Mouse (Mus musculus) limb, embryonic 15.5 days (tissue): ENCODE results near the gene Creg1. TPM values are rescaled to one million over a fixed set of nuclear protein-coding genes. Genes with fewer than 3 reads are reported as not detected.
A peak's percentile ranks its signal among the peaks of the same experiment; 100 is the strongest.

ENCODE experiments used
- ATAC-seq: fragments of 200-750 bp; cut with Nextera tagmentation; 2 replicates; pipeline ENCODE4 v1.8.0; 2017; ENCODE audit warnings: low read depth, moderate TSS enrichment; ENCODE audit not compliant: insufficient number of reproducible peaks, low FRiP score, low TSS enrichment
- H3K27ac ChIP-seq: fragments of 300-500 bp; sonication (generic); 2 replicates; pipeline ENCODE4 v1.5.1; 2015; ENCODE audit warnings: moderate library complexity, mild to moderate bottlenecking, inconsistent platforms
- H3K27me3 ChIP-seq: fragments of 300-500 bp; sonication (generic); 2 replicates; pipeline ENCODE4 v1.6.1; 2015; ENCODE audit warnings: inconsistent platforms
- H3K36me3 ChIP-seq: fragments of 300-500 bp; sonication (generic); 2 replicates; pipeline ENCODE4 v1.6.1; 2015; ENCODE audit warnings: inconsistent platforms
- H3K4me1 ChIP-seq: fragments of 300-500 bp; sonication (generic); 2 replicates; pipeline ENCODE4 v1.6.1; 2015; ENCODE audit warnings: inconsistent platforms
- H3K4me2 ChIP-seq: fragments of 300-500 bp; sonication (generic); 2 replicates; pipeline ENCODE4 v1.6.1; 2015; ENCODE audit warnings: mild to moderate bottlenecking, inconsistent platforms
- H3K4me3 ChIP-seq: fragments of 300-500 bp; sonication (generic); 2 replicates; pipeline ENCODE4 v1.5.1; 2015; ENCODE audit warnings: mild to moderate bottlenecking, inconsistent platforms
- H3K9ac ChIP-seq: fragments of 300-500 bp; sonication (generic); 2 replicates; pipeline ENCODE4 v1.6.1; 2015; ENCODE audit warnings: inconsistent platforms
- H3K9me3 ChIP-seq: fragments of 300-500 bp; sonication (generic); 2 replicates; pipeline ENCODE4 v1.6.1; 2016; ENCODE audit warnings: inconsistent platforms
- WGBS: fragments of 180-500 bp; shearing (Covaris S2); methylation state at CpG from one replicate; pipeline ENCODE4 v1.1.7; 2015; 5-methylcytosine and 5-hydroxymethylcytosine counted together
- polyA plus RNA-seq: library from polyadenylated mRNA; unstranded; fragments of >200 nt; fragmentation: Nextera tagmentation; extraction: Ambion mirVana; gene quantifications from 2 replicates; pipeline ENCODE4 v1.2.1, GENCODE M21; 2015

The Creg1 gene
- polyA plus RNA-seq, 1 experiment from 2014 or later: 66.9 TPM

GRCm38 (mm10) chr1:165790461-165791210, 27.1 kb downstream of the Creg1 start:
- no peaks in the 10 kb centered on the region for H3K9me3 ChIP-seq
- 0 out of 2 replicates have a peak, but pooled peaks cover 4% of the 10 kb centered on the region for H3K4me1 ChIP-seq
- H3K9ac ChIP-seq: no peak overlapping the region
- no peak overlapping the region for H3K4me3 ChIP-seq
- H3K27ac ChIP-seq: no peak overlapping the region
- WGBS: 85% methylated on average over 17 of the region's 17 CpGs
- H3K4me2 ChIP-seq: no peak overlapping the region
- peaks cover 7% of the 10 kb centered on the region; the same call in 1 of the 2 replicates for H3K27me3 ChIP-seq
- no peak for ATAC-seq
- H3K36me3 ChIP-seq: no peaks in the 10 kb centered on the region

DNA sequence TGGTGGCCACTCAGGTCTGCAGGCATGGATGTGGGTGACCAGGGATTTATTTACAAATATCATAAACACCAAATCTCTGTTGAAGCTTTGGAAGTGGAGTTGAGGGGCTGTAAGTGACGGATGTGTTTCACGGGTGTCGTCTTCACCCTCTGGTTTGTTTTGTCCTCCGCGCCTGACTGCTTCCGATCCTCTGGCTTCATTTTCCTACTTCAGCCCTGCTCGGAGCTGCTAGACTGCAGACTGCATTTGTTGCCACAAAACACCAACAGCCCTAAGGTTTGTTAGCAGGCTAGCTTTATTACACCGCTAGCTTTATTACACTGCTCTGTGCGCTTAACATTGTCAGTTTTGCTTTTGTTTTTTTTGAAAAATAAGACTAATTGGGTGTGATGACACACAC, 27.9 kb downstream of the Creg1 start:
- 88% methylated on average over 9 of the region's 9 CpGs for WGBS
- no peak overlapping the region for H3K9ac ChIP-seq
- peaks cover 7% of the 10 kb centered on the region; the same call in 1 of the 2 replicates for H3K27me3 ChIP-seq
- no peak overlapping the region for H3K27ac ChIP-seq
- H3K4me3 ChIP-seq: no peak overlapping the region
- no peaks in the 10 kb centered on the region for H3K36me3 ChIP-seq
- no peaks in the 10 kb centered on the region for H3K9me3 ChIP-seq
- no peak for ATAC-seq
- H3K4me1 ChIP-seq: 0 out of 2 replicates have a peak, but pooled peaks cover 1% of the 10 kb centered on the region
- no peak overlapping the region for H3K4me2 ChIP-seq

DNA sequence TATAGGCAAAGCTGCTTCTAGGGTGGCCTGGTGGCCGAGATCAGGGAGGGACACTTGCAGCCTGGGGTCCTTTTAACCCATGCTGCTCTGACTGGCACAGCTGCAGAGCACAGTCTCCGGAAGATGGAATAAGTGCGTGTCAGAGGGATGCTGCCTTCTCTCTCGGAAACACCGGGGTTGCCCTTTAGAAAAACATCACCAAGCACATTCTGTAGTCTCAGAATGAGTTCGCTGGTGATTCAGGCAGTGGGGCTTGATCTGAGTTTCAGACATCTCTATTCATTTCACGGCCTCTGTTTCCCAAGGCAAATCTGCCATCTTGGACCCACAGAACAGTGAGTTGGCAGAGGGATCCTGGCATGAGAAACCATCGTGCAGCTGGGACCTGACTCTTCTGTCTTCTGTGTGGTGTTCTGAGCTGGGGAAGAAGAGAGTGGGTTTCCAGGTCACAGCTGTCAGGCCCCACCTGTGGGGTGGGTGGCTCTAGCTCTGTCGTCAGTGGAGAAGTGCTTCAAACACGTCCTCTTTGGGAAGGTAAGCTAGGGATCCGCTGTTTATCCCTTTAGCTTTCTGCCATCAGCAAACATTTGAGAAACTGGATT, 38.3 kb downstream of the Creg1 start:
- no peak overlapping the region for H3K4me2 ChIP-seq
- H3K27me3 ChIP-seq: no peaks in the 10 kb centered on the region
- no peaks in the 10 kb centered on the region for H3K4me1 ChIP-seq
- no peaks in the 10 kb centered on the region for H3K9me3 ChIP-seq
- H3K9ac ChIP-seq: no peak overlapping the region
- H3K4me3 ChIP-seq: no peak overlapping the region
- no peak overlapping the region for H3K27ac ChIP-seq
- 84% methylated on average over 11 of the region's 11 CpGs for WGBS
- no peak for ATAC-seq
- H3K36me3 ChIP-seq: no peaks in the 10 kb centered on the region

- no peak for ATAC-seq
- H3K9ac ChIP-seq: no peak overlapping the region
- H3K4me3 ChIP-seq: no peak overlapping the region
- H3K27me3 ChIP-seq: no peaks in the 10 kb centered on the region
- no peaks in the 10 kb centered on the region for H3K36me3 ChIP-seq
- WGBS: 85% methylated on average over 5 of the region's 5 CpGs
- no peaks in the 10 kb centered on the region for H3K4me1 ChIP-seq
- H3K4me2 ChIP-seq: no peak overlapping the region
- no peak overlapping the region for H3K27ac ChIP-seq
- H3K9me3 ChIP-seq: no peaks in the 10 kb centered on the region
Observed at GRCm38 (mm10) chr1:165803107-165803506, 39.6 kb downstream of the Creg1 start.

- no peak overlapping the region for H3K27ac ChIP-seq
- no peaks in the 10 kb centered on the region for H3K9me3 ChIP-seq
- no peaks in the 10 kb centered on the region for H3K4me1 ChIP-seq
- H3K9ac ChIP-seq: no peak overlapping the region
- no peak overlapping the region for H3K4me2 ChIP-seq
- H3K4me3 ChIP-seq: no peak overlapping the region
- no peaks in the 10 kb centered on the region for H3K36me3 ChIP-seq
- ATAC-seq: no peak
- 80% methylated on average over 4 of the region's 4 CpGs for WGBS
- H3K27me3 ChIP-seq: no peaks in the 10 kb centered on the region
Observed at GRCm38 (mm10) chr1:165804133-165804532, 40.6 kb downstream of the Creg1 start.

- no peak for ATAC-seq
Observed at GRCm38 (mm10) chr1:165810633-165811032, 47.1 kb downstream of the Creg1 start.

DNA sequence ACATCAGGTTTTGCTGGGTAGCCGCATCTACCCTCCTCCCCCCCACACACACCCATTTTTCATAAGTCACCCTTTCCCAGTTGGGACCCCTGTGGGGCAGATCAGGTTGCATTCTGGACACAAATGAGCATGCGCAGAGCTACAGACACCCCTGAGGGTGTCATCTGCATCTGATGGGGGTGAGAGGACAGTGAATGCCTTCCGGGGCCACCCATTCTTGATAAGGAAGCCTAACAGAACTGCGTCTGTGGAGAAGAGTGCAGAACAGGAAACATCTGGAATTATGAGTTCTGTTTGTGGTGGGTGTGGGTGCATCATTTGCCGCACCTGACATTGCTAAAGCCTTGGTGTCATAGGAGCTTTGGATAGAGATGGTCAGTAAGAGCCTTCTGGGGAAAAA, 47.6 kb downstream of the Creg1 start:
- 77% methylated on average over 5 of the region's 5 CpGs for WGBS
- peaks cover 13% of the 10 kb centered on the region for H3K4me1 ChIP-seq
- no peak for ATAC-seq

More at GRCm38 (mm10) chr1:165810633-165811032, 47.1 kb downstream of the Creg1 start:
- Histone ChIP-seq H3K4me2 (no peak overlapping the region), H3K9me3 (no peaks in the 10 kb centered on the region), H3K4me1 (peaks cover 13% of the 10 kb centered on the region), H3K4me3 (no peak overlapping the region), H3K9ac (no peak overlapping the region), H3K27me3 (no peaks in the 10 kb centered on the region), H3K36me3 (no peaks in the 10 kb centered on the region), H3K27ac (no peak overlapping the region)
- 54% methylated on average over 2 of the region's 2 CpGs for WGBS

GRCm38 (mm10) chr1:165812775-165813174, 49.2 kb downstream of the Creg1 start:
- Histone ChIP-seq H3K4me1 (peaks cover 13% of the 10 kb centered on the region), H3K9ac (no peak overlapping the region), H3K4me2 (no peak overlapping the region), H3K4me3 (no peak overlapping the region), H3K27ac (no peak overlapping the region), H3K9me3 (no peaks in the 10 kb centered on the region), H3K36me3 (no peaks in the 10 kb centered on the region), H3K27me3 (no peaks in the 10 kb centered on the region)
- WGBS: 71% methylated on average over 3 of the region's 3 CpGs
- no peak for ATAC-seq

More for the DNA sequence above, 47.6 kb downstream of the Creg1 start:
- H3K27ac ChIP-seq: no peak overlapping the region
- no peaks in the 10 kb centered on the region for H3K27me3 ChIP-seq
- no peaks in the 10 kb centered on the region for H3K9me3 ChIP-seq
- no peak overlapping the region for H3K4me2 ChIP-seq
- no peak overlapping the region for H3K4me3 ChIP-seq
- H3K36me3 ChIP-seq: no peaks in the 10 kb centered on the region
- no peak overlapping the region for H3K9ac ChIP-seq

GRCm38 (mm10) chr1:165814116-165814515, 50.6 kb downstream of the Creg1 start:
- Histone ChIP-seq H3K9me3 (no peaks in the 10 kb centered on the region), H3K27me3 (no peaks in the 10 kb centered on the region), H3K9ac (no peak overlapping the region), H3K4me3 (no peak overlapping the region), H3K36me3 (no peaks in the 10 kb centered on the region), H3K4me2 (no peak overlapping the region), H3K27ac (no peak overlapping the region), H3K4me1 (peaks cover 13% of the 10 kb centered on the region)
- no peak for ATAC-seq
- 34% methylated on average over 7 of the region's 7 CpGs for WGBS

- no peaks in the 10 kb centered on the region for H3K36me3 ChIP-seq
- H3K4me2 ChIP-seq: 0 out of 2 replicates have a peak overlapping the region, but pooled peaks have one; percentile 1
- H3K27ac ChIP-seq: no peak overlapping the region
- H3K4me3 ChIP-seq: no peak overlapping the region
- ATAC-seq: no peak
- no peaks in the 10 kb centered on the region for H3K27me3 ChIP-seq
- no peak overlapping the region for H3K9ac ChIP-seq
- peaks cover 13% of the 10 kb centered on the region for H3K4me1 ChIP-seq
- WGBS: 31% methylated on average over 14 of the region's 14 CpGs
- H3K9me3 ChIP-seq: no peaks in the 10 kb centered on the region
Observed at GRCm38 (mm10) chr1:165814521-165815278, 51.2 kb downstream of the Creg1 start.

- Histone ChIP-seq H3K27ac (no peak overlapping the region), H3K27me3 (no peaks in the 10 kb centered on the region), H3K4me2 (no peak overlapping the region), H3K4me1 (peaks cover 13% of the 10 kb centered on the region), H3K36me3 (no peaks in the 10 kb centered on the region), H3K4me3 (no peak overlapping the region), H3K9ac (no peak overlapping the region), H3K9me3 (no peaks in the 10 kb centered on the region)
- no peak for ATAC-seq
- WGBS: 88% methylated on average over 9 of the region's 9 CpGs
Observed at GRCm38 (mm10) chr1:165816391-165816790, 52.8 kb downstream of the Creg1 start.

DNA sequence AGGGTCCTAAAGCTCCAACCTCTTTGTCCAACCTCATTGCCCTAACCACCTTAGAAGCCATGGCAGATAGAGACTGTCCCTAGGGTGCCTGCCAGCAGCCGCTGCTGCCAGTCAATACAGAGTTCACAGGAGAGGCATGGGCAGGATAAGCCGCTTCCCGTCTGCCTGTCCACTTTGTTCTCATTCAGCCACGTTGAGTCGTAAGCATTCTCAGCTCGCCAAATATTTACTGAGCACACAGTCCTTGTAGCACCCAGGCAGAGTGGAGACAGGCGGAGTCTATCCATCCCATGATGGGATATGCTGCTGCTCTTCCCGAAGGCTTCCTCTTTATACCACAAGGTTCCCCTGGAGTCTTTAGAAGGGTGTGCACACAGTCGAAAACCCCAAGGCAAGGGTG, 53.7 kb downstream of the Creg1 start:
- no peak for ATAC-seq
- WGBS: 67% methylated on average over 9 of the region's 9 CpGs
- peaks cover 13% of the 10 kb centered on the region for H3K4me1 ChIP-seq

More for the DNA sequence above, 53.7 kb downstream of the Creg1 start:
- H3K4me3 ChIP-seq: no peak overlapping the region
- no peaks in the 10 kb centered on the region for H3K27me3 ChIP-seq
- H3K4me2 ChIP-seq: no peak overlapping the region
- no peak overlapping the region for H3K27ac ChIP-seq
- H3K9me3 ChIP-seq: no peaks in the 10 kb centered on the region
- H3K9ac ChIP-seq: no peak overlapping the region
- no peaks in the 10 kb centered on the region for H3K36me3 ChIP-seq
